ENCODE assay signal across 13 mouse cellular contexts in genomic region chr7:126793456-126794270, GRCm38 (mm10). TPM values are rescaled to one million over a fixed set of nuclear protein-coding genes. Genes with fewer than 3 reads are reported as not detected.
DNase-seq lines count a peak whose midpoint lies in the region; ATAC-seq lines count a peak whose summit lies in the region.
"Had no signal": no experiment of that assay in that cellular context is flagged by ENCODE, and none has a peak within 500 bp of the region (broad histone marks: within the 10 kb centered on the region; RNA-seq: fewer than 3 reads in every experiment).

No protein-coding gene starts in this region.

- peaks cover 49% of the 10 kb centered on the region for H3K4me1 ChIP-seq in heart, embryonic 16.5 days (ENCODE audit: control insufficient read depth, insufficient read depth, low read length)
- H3K4me1 ChIP-seq in neural tube, embryonic 12.5 days: peaks cover 53% of the 10 kb centered on the region
- peaks cover 11% of the 10 kb centered on the region for H3K4me1 ChIP-seq in embryonic facial prominence, embryonic 14.5 days (ENCODE audit: control insufficient read depth, insufficient read depth, low read length)

- H3K4me3 ChIP-seq in heart, embryonic 16.5 days (ENCODE audit: low read length): no peak overlapping the region
- no peak overlapping the region for H3K4me3 ChIP-seq in neural tube, embryonic 12.5 days
- no peak overlapping the region for H3K4me3 ChIP-seq in embryonic facial prominence, embryonic 14.5 days (ENCODE audit: low read depth, low read length)
- H3K4me3 ChIP-seq in macrophage (ENCODE audit: inconsistent target): no peak overlapping the region

- ATAC-seq in heart, embryonic 16.5 days (replicated peaks; ENCODE audit: extremely low read depth, insufficient read depth, low FRiP score): no peak
- ATAC-seq in neural tube, embryonic 12.5 days (ENCODE audit: low FRiP score, low read depth): no peak
- ATAC-seq in embryonic facial prominence, embryonic 14.5 days (ENCODE audit: low read depth): no peak
- no peak for ATAC-seq in granulocyte monocyte progenitor cell, adult 5-6 weeks (replicated peaks; ENCODE audit: poor library complexity, severe bottlenecking)

- H3K9me3 ChIP-seq in heart, embryonic 16.5 days (replicated peaks; ENCODE audit: control insufficient read depth, low read length): no peaks in the 10 kb centered on the region
- H3K9me3 ChIP-seq in neural tube, embryonic 12.5 days: no peaks in the 10 kb centered on the region
- H3K9me3 ChIP-seq in embryonic facial prominence, embryonic 14.5 days (ENCODE audit: control insufficient read depth, low read length): no peaks in the 10 kb centered on the region
- H3K9me3 ChIP-seq: G1E; midbrain, embryonic 12.5 days had no signal

- no peaks in the 10 kb centered on the region for H3K27me3 ChIP-seq in heart, embryonic 16.5 days (ENCODE audit: control insufficient read depth, insufficient read depth, low read length)
- no peaks in the 10 kb centered on the region for H3K27me3 ChIP-seq in neural tube, embryonic 12.5 days (replicated peaks)
- no peaks in the 10 kb centered on the region for H3K27me3 ChIP-seq in embryonic facial prominence, embryonic 14.5 days (replicated peaks; ENCODE audit: control insufficient read depth, insufficient read depth, low read length)
- H3K27me3 ChIP-seq: midbrain, embryonic 12.5 days had no signal

- H3K9ac ChIP-seq in heart, embryonic 16.5 days (ENCODE audit: low read length): peak overlapping the region; percentile 9; the same call in 1 of the 2 replicates
- H3K9ac ChIP-seq in neural tube, embryonic 12.5 days: no peak overlapping the region
- no peak overlapping the region for H3K9ac ChIP-seq in embryonic facial prominence, embryonic 14.5 days (ENCODE audit: low read depth, low read length)

- peak overlapping the region; percentile 44; the same call in 1 of the 2 replicates for H3K27ac ChIP-seq in heart, embryonic 16.5 days (ENCODE audit: low read length)
- no peak overlapping the region for H3K27ac ChIP-seq in neural tube, embryonic 12.5 days
- H3K27ac ChIP-seq in embryonic facial prominence, embryonic 14.5 days (replicated peaks; ENCODE audit: low read depth, low read length): peak overlapping the region; percentile 96
- peak overlapping the region; percentile 61; the same call in 1 of the 2 replicates for H3K27ac ChIP-seq in macrophage

- H3K79me2 ChIP-seq in macrophage (ENCODE audit: inconsistent target): peaks cover 66% of the 10 kb centered on the region

- H3K36me3 ChIP-seq in heart, embryonic 16.5 days (ENCODE audit: control insufficient read depth, insufficient read depth): peaks cover 41% of the 10 kb centered on the region
- H3K36me3 ChIP-seq in neural tube, embryonic 12.5 days: peaks cover 45% of the 10 kb centered on the region
- peaks cover 51% of the 10 kb centered on the region for H3K36me3 ChIP-seq in embryonic facial prominence, embryonic 14.5 days (ENCODE audit: control insufficient read depth, insufficient read depth, low read length)
- peaks cover 43% of the 10 kb centered on the region for H3K36me3 ChIP-seq in macrophage (ENCODE audit: inconsistent target)

- no peak for DNase-seq in heart, postnatal 10 days
- no peak for DNase-seq in neural tube, embryonic 10.5 days (ENCODE audit: extremely low spot score, low spot score)
- no peak for DNase-seq in embryonic facial prominence, embryonic 14.5 days (ENCODE audit: low spot score)
- no peak for DNase-seq in spleen, postnatal 10 days (ENCODE audit: low spot score in 2 of 2)
- DNase-seq: adrenal gland, postnatal 14 days; cerebellum, adult 9-11 months; kidney, postnatal 10 days had no signal

- H3K4me2 ChIP-seq in heart, embryonic 16.5 days (ENCODE audit: low read depth, low read length): peak overlapping the region; percentile 13; the same call in 1 of the 2 replicates
- 0 out of 2 replicates have a peak overlapping the region, but pooled peaks have one; percentile 81 for H3K4me2 ChIP-seq in neural tube, embryonic 12.5 days (replicated peaks)
- no peak overlapping the region for H3K4me2 ChIP-seq in embryonic facial prominence, embryonic 14.5 days (ENCODE audit: low read depth, low read length)

- intact Hi-C loops in heart, postnatal 10 days (cut with DNase I): loop anchor here (2.0 kb wide), 1 partner anchor 33 kb away; no protein-coding TSS in a partner anchor

- 64% methylated on average over 4 of the region's 4 CpGs for WGBS in heart, embryonic 16.5 days
- 75% methylated on average over 4 of the region's 4 CpGs for WGBS in neural tube, embryonic 12.5 days
- 70% methylated on average over 4 of the region's 4 CpGs for WGBS in embryonic facial prominence, embryonic 14.5 days
- 95% methylated on average over 4 of the region's 4 CpGs for WGBS in macrophage (ENCODE audit: missing documents)

RNA-seq across cellular contexts. Expression of gene Ppp4c, which starts 1.4 kb away (rescaled TPM):
- polyA plus RNA-seq in heart, embryonic 16.5 days (2015; fragmentation: Nextera tagmentation; extraction: Ambion mirVana): 133 and 159 TPM in 2 replicates
- 10 to 100 TPM; 53.2 to 58.2 TPM for total RNA-seq in heart, postnatal 10 days (2021)
- 293 and 310 TPM in 2 replicates for polyA plus RNA-seq in neural tube, embryonic 12.5 days (2016; fragmentation: Nextera tagmentation; extraction: Ambion mirVana)
- polyA plus RNA-seq in embryonic facial prominence, embryonic 14.5 days (2014; fragmentation: Nextera tagmentation; extraction: Ambion mirVana): 214 and 256 TPM in 2 replicates
- 100 to 1,000 TPM; 229 to 414 (median 301) TPM for total RNA-seq in macrophage (2018; cell fraction: chromatin; rRNA removed)
- total RNA-seq in macrophage (2018; cell fraction: cytosol; rRNA removed): 100 to 1,000 TPM; 114 to 160 (median 137) TPM
- total RNA-seq in macrophage (2018; cell fraction: nucleus; rRNA removed): 100 to 1,000 TPM; 130 to 231 (median 195) TPM
- 62.0 to 139 TPM (median 129 TPM) in 3 replicates for polyA plus RNA-seq in macrophage (2018)
- 160 and 219 TPM in 2 replicates for total RNA-seq in granulocyte monocyte progenitor cell, adult 5-6 weeks (2014; fragmentation: Nextera tagmentation)
- total RNA-seq in granulocyte monocyte progenitor cell, adult 5-6 weeks (2017): 131 and 137 TPM in 2 replicates

RNA-seq across cellular contexts. Expression of gene Fam57b, which starts 3.8 kb away (rescaled TPM):
- 0.86 and 1.4 TPM in 2 replicates for polyA plus RNA-seq in heart, embryonic 16.5 days (2015; fragmentation: Nextera tagmentation; extraction: Ambion mirVana)
- total RNA-seq in heart, postnatal 10 days (2021): 10 to 100 TPM; 10.1 to 11.0 TPM
- polyA plus RNA-seq in neural tube, embryonic 12.5 days (2016; fragmentation: Nextera tagmentation; extraction: Ambion mirVana): 21.4 and 25.8 TPM in 2 replicates
- 1.1 and 1.9 TPM in 2 replicates for polyA plus RNA-seq in embryonic facial prominence, embryonic 14.5 days (2014; fragmentation: Nextera tagmentation; extraction: Ambion mirVana)
- under 1 TPM in 4 of 26 experiments, not detected in 22; 0.44 to 0.57 (median 0.46) TPM for total RNA-seq in macrophage (2018; cell fraction: chromatin; rRNA removed)
- under 1 TPM in 14 of 26 experiments, not detected in 12; 0.06 to 0.30 (median 0.18) TPM for total RNA-seq in macrophage (2018; cell fraction: cytosol; rRNA removed)
- 1 to 10 TPM in 1 of 26 experiments, under 1 TPM in 10, not detected in 15; 0.24 to 1.2 (median 0.49) TPM for total RNA-seq in macrophage (2018; cell fraction: nucleus; rRNA removed)
- polyA plus RNA-seq in macrophage (2018): 0.17 to 0.25 TPM in 2 of 3 replicates, not detected in the other
- total RNA-seq in granulocyte monocyte progenitor cell, adult 5-6 weeks (2014; fragmentation: Nextera tagmentation): not detected in 2 replicates
- not detected in 2 replicates for total RNA-seq in granulocyte monocyte progenitor cell, adult 5-6 weeks (2017)

RNA-seq across cellular contexts. Expression of gene Tbx6, which starts 12.4 kb away (rescaled TPM):
- polyA plus RNA-seq in heart, embryonic 16.5 days (2015; fragmentation: Nextera tagmentation; extraction: Ambion mirVana): 0.09 and 0.58 TPM in 2 replicates
- under 1 TPM; 0.29 to 0.35 TPM for total RNA-seq in heart, postnatal 10 days (2021)
- polyA plus RNA-seq in neural tube, embryonic 12.5 days (2016; fragmentation: Nextera tagmentation; extraction: Ambion mirVana): 0.68 and 0.72 TPM in 2 replicates
- polyA plus RNA-seq in embryonic facial prominence, embryonic 14.5 days (2014; fragmentation: Nextera tagmentation; extraction: Ambion mirVana): 0.24 and 0.35 TPM in 2 replicates
- 1 to 10 TPM in 12 of 26 experiments, under 1 TPM in 7, not detected in 7; 0.45 to 3.9 (median 1.1) TPM for total RNA-seq in macrophage (2018; cell fraction: chromatin; rRNA removed)
- under 1 TPM in 15 of 26 experiments, not detected in 11; 0.05 to 0.39 (median 0.15) TPM for total RNA-seq in macrophage (2018; cell fraction: cytosol; rRNA removed)
- 1 to 10 TPM in 11 of 26 experiments, under 1 TPM in 14, not detected in 1; 0.23 to 6.2 (median 0.81) TPM for total RNA-seq in macrophage (2018; cell fraction: nucleus; rRNA removed)
- polyA plus RNA-seq in macrophage (2018): 0.19 to 0.25 TPM in 2 of 3 replicates, not detected in the other
- total RNA-seq in granulocyte monocyte progenitor cell, adult 5-6 weeks (2014; fragmentation: Nextera tagmentation): 0.58 TPM in 1 of 2 replicates, not detected in the other
- total RNA-seq in granulocyte monocyte progenitor cell, adult 5-6 weeks (2017): not detected in 2 replicates

RNA-seq across cellular contexts. Expression of gene Ypel3, which starts 16.9 kb away (rescaled TPM):
- polyA plus RNA-seq in heart, embryonic 16.5 days (2015; fragmentation: Nextera tagmentation; extraction: Ambion mirVana): 80.8 and 84.6 TPM in 2 replicates
- 10 to 100 TPM; 61.9 to 71.7 TPM for total RNA-seq in heart, postnatal 10 days (2021)
- polyA plus RNA-seq in neural tube, embryonic 12.5 days (2016; fragmentation: Nextera tagmentation; extraction: Ambion mirVana): 160 and 169 TPM in 2 replicates
- polyA plus RNA-seq in embryonic facial prominence, embryonic 14.5 days (2014; fragmentation: Nextera tagmentation; extraction: Ambion mirVana): 117 and 123 TPM in 2 replicates
- total RNA-seq in macrophage (2018; cell fraction: chromatin; rRNA removed): 100 to 1,000 TPM in 8 of 26 experiments, 10 to 100 TPM in 18; 14.8 to 230 (median 79.5) TPM
- total RNA-seq in macrophage (2018; cell fraction: cytosol; rRNA removed): 100 to 1,000 TPM in 12 of 26 experiments, 10 to 100 TPM in 14; 32.4 to 175 (median 76.1) TPM
- 100 to 1,000 TPM in 8 of 26 experiments, 10 to 100 TPM in 18; 23.9 to 225 (median 71.2) TPM for total RNA-seq in macrophage (2018; cell fraction: nucleus; rRNA removed)
- polyA plus RNA-seq in macrophage (2018): 40.6 to 227 TPM (median 90.3 TPM) in 3 replicates
- total RNA-seq in granulocyte monocyte progenitor cell, adult 5-6 weeks (2014; fragmentation: Nextera tagmentation): 29.6 and 42.6 TPM in 2 replicates
- 16.2 and 17.4 TPM in 2 replicates for total RNA-seq in granulocyte monocyte progenitor cell, adult 5-6 weeks (2017)

RNA-seq across cellular contexts. Expression of gene Gdpd3, which starts 27.5 kb away (rescaled TPM):
- 0.75 and 1.00 TPM in 2 replicates for polyA plus RNA-seq in heart, embryonic 16.5 days (2015; fragmentation: Nextera tagmentation; extraction: Ambion mirVana)
- 1 to 10 TPM; 3.6 to 4.6 TPM for total RNA-seq in heart, postnatal 10 days (2021)
- polyA plus RNA-seq in neural tube, embryonic 12.5 days (2016; fragmentation: Nextera tagmentation; extraction: Ambion mirVana): 1.3 and 2.0 TPM in 2 replicates
- 2.1 and 5.1 TPM in 2 replicates for polyA plus RNA-seq in embryonic facial prominence, embryonic 14.5 days (2014; fragmentation: Nextera tagmentation; extraction: Ambion mirVana)
- total RNA-seq in macrophage (2018; cell fraction: chromatin; rRNA removed): 10 to 100 TPM in 18 of 26 experiments, 1 to 10 TPM in 8; 5.4 to 34.4 (median 12.1) TPM
- total RNA-seq in macrophage (2018; cell fraction: cytosol; rRNA removed): 1 to 10 TPM in 25 of 26 experiments, under 1 TPM in 1; 0.89 to 4.3 (median 2.2) TPM
- 10 to 100 TPM in 9 of 26 experiments, 1 to 10 TPM in 17; 2.0 to 29.7 (median 7.8) TPM for total RNA-seq in macrophage (2018; cell fraction: nucleus; rRNA removed)
- polyA plus RNA-seq in macrophage (2018): 1.9 to 3.3 TPM (median 2.6 TPM) in 3 replicates
- total RNA-seq in granulocyte monocyte progenitor cell, adult 5-6 weeks (2014; fragmentation: Nextera tagmentation): 13.0 and 27.7 TPM in 2 replicates
- total RNA-seq in granulocyte monocyte progenitor cell, adult 5-6 weeks (2017): 3.6 and 11.3 TPM in 2 replicates
